In genomic region chr2:101021515-101021914, GRCm38 (mm10) we compare ENCODE assay signal across 15 mouse cellular contexts.
DNase-seq lines count a peak whose midpoint lies in the region; ATAC-seq and TF ChIP-seq lines count a peak whose summit lies in the region.
"Had no signal": no experiment of that assay in that cellular context is flagged by ENCODE, and none has a peak within 500 bp of the region (broad histone marks: within the 10 kb centered on the region; RNA-seq: fewer than 3 reads in every experiment).

No protein-coding gene starts in this region.

- no peaks in the 10 kb centered on the region for H3K4me1 ChIP-seq in neural tube, embryonic 15.5 days
- H3K4me1 ChIP-seq: limb, embryonic 13.5 days; megakaryocyte, embryonic 14.5 days had no signal

- no peaks in the 10 kb centered on the region for H3K36me3 ChIP-seq in neural tube, embryonic 15.5 days
- H3K36me3 ChIP-seq: limb, embryonic 13.5 days had no signal

- DNase-seq in cerebellum, postnatal 10 days: peak; percentile 65 to 80
- no peak for DNase-seq in cerebellum, adult 18-20 months
- peak; percentile 11 to 16 for DNase-seq in layer of hippocampus, adult 2 months (ENCODE audit: low spot score in 2 of 2)
- no peak for DNase-seq in layer of hippocampus, adult 9-10 months (ENCODE audit: low spot score)
- peak; percentile 4 to 57 for DNase-seq in left cerebral cortex, adult 9 months (ENCODE audit: low spot score in 2 of 2)
- DNase-seq in kidney, adult 8-10 months: no peak
- DNase-seq in embryo, embryonic 9.5 days (ENCODE audit: extremely low spot score): no peak
- DNase-seq: adrenal gland, postnatal 36 days; cerebellum, adult 9-11 months; gastrocnemius, postnatal 36 days; lung, adult 18-20 months had no signal

- no peak overlapping the region for H3K4me2 ChIP-seq in neural tube, embryonic 15.5 days
- H3K4me2 ChIP-seq: hindbrain, embryonic 14.5 days; limb, embryonic 13.5 days had no signal

- WGBS in neural tube, embryonic 15.5 days: 77% methylated on average over 2 of the region's 2 CpGs

- H3K27ac ChIP-seq in layer of hippocampus, adult 2 months: no peak overlapping the region
- H3K27ac ChIP-seq in neural tube, embryonic 15.5 days (replicated peaks): no peak overlapping the region
- H3K27ac ChIP-seq: hindbrain, embryonic 14.5 days; limb, embryonic 13.5 days had no signal

- H3K9me3 ChIP-seq in neural tube, embryonic 15.5 days (replicated peaks): no peaks in the 10 kb centered on the region
- H3K9me3 ChIP-seq: limb, embryonic 13.5 days; megakaryocyte, embryonic 14.5 days had no signal

- H3K27me3 ChIP-seq in neural tube, embryonic 15.5 days (replicated peaks): no peaks in the 10 kb centered on the region
- H3K27me3 ChIP-seq: limb, embryonic 13.5 days; megakaryocyte, embryonic 14.5 days had no signal

- no peak for ATAC-seq in neural tube, embryonic 15.5 days (ENCODE audit: low FRiP score)

- no peak overlapping the region for H3K9ac ChIP-seq in neural tube, embryonic 15.5 days (replicated peaks)
- H3K9ac ChIP-seq: hindbrain, embryonic 14.5 days; limb, embryonic 13.5 days had no signal

- H3K4me3 ChIP-seq in layer of hippocampus, adult 2 months: no peak overlapping the region
- no peak overlapping the region for H3K4me3 ChIP-seq in neural tube, embryonic 15.5 days (replicated peaks)
- H3K4me3 ChIP-seq: limb, embryonic 13.5 days; megakaryocyte, embryonic 14.5 days had no signal

- TF ChIP-seq CTCF in layer of hippocampus, adult 2 months (conservative IDR thresholded peaks at IDR 0.05): no peak

Comparison
In these comparisons a context has a peak if more than half of its experiments do, and no peak if none do; other contexts are left out.
1. DNase-seq: peak in cerebellum, postnatal 10 days (2 of 2), layer of hippocampus, adult 2 months (2 of 2) and left cerebral cortex, adult 9 months (2 of 2); none in cerebellum, adult 18-20 months (0 of 2), layer of hippocampus, adult 9-10 months (single experiment), kidney, adult 8-10 months (0 of 2) and embryo, embryonic 9.5 days (single experiment).